Mouse (Mus musculus) myocyte (in vitro differentiated cells): ENCODE measurements around the gene Uxt.

Experiments used
- CEBPB ChIP-seq: IDR thresholded peaks from 2 replicates; pipeline ENCODE4 v1.6.1; 2011; ENCODE audit warnings: mild to moderate bottlenecking, moderate library complexity; ENCODE audit not compliant: poor library complexity, insufficient read depth, severe bottlenecking
- POLR2A ChIP-seq: IDR thresholded peaks from one replicate; pipeline ENCODE4 v1.6.1; 2011; ENCODE audit warnings: low read depth, mild to moderate bottlenecking, control low read depth, moderate library complexity; ENCODE audit not compliant: insufficient read length

DNA sequence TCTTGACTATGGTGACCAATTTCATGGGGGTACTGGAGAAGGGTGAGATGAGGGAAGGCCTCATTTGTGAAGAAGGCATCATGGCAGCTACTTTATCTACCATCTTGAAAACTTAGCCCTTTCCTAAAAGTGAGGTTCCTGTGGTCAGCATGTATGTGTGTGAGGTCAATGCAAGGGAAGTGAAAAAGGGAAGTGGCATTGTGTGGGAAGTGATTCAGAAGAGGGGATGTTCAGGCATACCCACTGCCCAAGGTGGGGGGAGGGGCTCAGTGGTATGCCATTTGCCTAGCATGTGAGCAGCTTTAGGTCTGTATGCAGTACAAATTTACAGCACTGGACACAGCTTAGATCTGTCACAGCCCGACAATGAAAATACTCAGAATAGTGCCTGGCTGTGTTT lies 29.9 kb downstream of the Uxt start:
- no peak for TF ChIP-seq POLR2A
- no peak for TF ChIP-seq CEBPB
